Mouse (Mus musculus) intestine, postnatal 0 days (tissue): Measurements from ENCODE around the gene Sec22c. TPM values are rescaled to one million over a fixed set of nuclear protein-coding genes. Genes with fewer than 3 reads are reported as not detected.

Experiments
- ATAC-seq: fragments of 200-750 bp; cut with Nextera tagmentation; 2 replicates; pipeline ENCODE4 v1.8.0; 2017; ENCODE audit warnings: mild to moderate bottlenecking, moderate TSS enrichment, moderate library complexity
- H3K27ac ChIP-seq: fragments of 300-500 bp; sonication (generic); 2 replicates; pipeline ENCODE4 v1.5.1; 2014; ENCODE audit warnings: mild to moderate bottlenecking, low read depth, low read length, moderate library complexity
- H3K27me3 ChIP-seq: fragments of 300-500 bp; sonication (generic); replicated peaks from 2 replicates; pipeline ENCODE4 v1.6.1; 2014; ENCODE audit warnings: low read length, mixed read lengths; ENCODE audit not compliant: control insufficient read depth, insufficient read depth
- H3K36me3 ChIP-seq: fragments of 300-500 bp; sonication (generic); 2 replicates; pipeline ENCODE4 v1.6.1; 2014; ENCODE audit warnings: mild to moderate bottlenecking, moderate library complexity; ENCODE audit not compliant: control insufficient read depth, insufficient read depth
- H3K4me1 ChIP-seq: fragments of 300-500 bp; sonication (generic); replicated peaks from 2 replicates; pipeline ENCODE4 v1.6.1; 2014; ENCODE audit warnings: antibody characterized with exemption, low read length, mixed read lengths; ENCODE audit not compliant: control insufficient read depth, insufficient read depth
- H3K4me2 ChIP-seq: fragments of 300-500 bp; sonication (generic); replicated peaks from 2 replicates; pipeline ENCODE4 v1.6.1; 2014; ENCODE audit warnings: low read depth, mild to moderate bottlenecking, moderate library complexity
- H3K4me3 ChIP-seq: fragments of 300-500 bp; sonication (generic); 2 replicates; pipeline ENCODE4 v1.5.1; 2014; ENCODE audit warnings: low read depth, low read length
- H3K9ac ChIP-seq: fragments of 300-500 bp; sonication (generic); 2 replicates; pipeline ENCODE4 v1.6.1; 2014; ENCODE audit warnings: mild to moderate bottlenecking, low read depth, low read length
- H3K9me3 ChIP-seq: fragments of 300-500 bp; sonication (generic); 2 replicates; pipeline ENCODE4 v1.6.1; 2016; ENCODE audit warnings: mixed run types; ENCODE audit not compliant: control insufficient read depth
- CTCF ChIP-seq: sonication (generic); IDR thresholded peaks from 2 replicates; pipeline ENCODE4 v1.5.1; 2016; ENCODE audit warnings: low read depth, mild to moderate bottlenecking, control low read depth, antibody characterized with exemption, moderate library complexity
- WGBS: fragments of 180-500 bp; shearing (Covaris S2); extraction: QIAGEN DNeasy Blood & Tissue Kit; methylation state at CpG from one replicate; pipeline ENCODE4 v1.1.7; 2014; 5-methylcytosine and 5-hydroxymethylcytosine counted together
- polyA plus RNA-seq: library from polyadenylated mRNA; unstranded; fragments of >200 nt; fragmentation: Nextera tagmentation; extraction: Ambion mirVana; gene quantifications from 2 replicates; pipeline ENCODE4 v1.2.1, GENCODE M21; 2015

Sec22c gene
- polyA plus RNA-seq, 1 experiment from 2014 or later: 42.4 TPM

GRCm38 (mm10) chr9:121682037-121682680 is 23.1 kb downstream of the Sec22c start:
- H3K36me3 ChIP-seq: peaks cover 44% of the 10 kb centered on the region

GRCm38 (mm10) chr9:121681191-121681590 is 24.1 kb downstream of the Sec22c start:
- H3K4me2 ChIP-seq: no peak overlapping the region
- no peak for ATAC-seq
- no peak for TF ChIP-seq CTCF
- H3K4me3 ChIP-seq: no peak overlapping the region
- H3K4me1 ChIP-seq: no peaks in the 10 kb centered on the region
- H3K36me3 ChIP-seq: peaks cover 36% of the 10 kb centered on the region
- H3K27me3 ChIP-seq: no peaks in the 10 kb centered on the region
- H3K27ac ChIP-seq: no peak overlapping the region
- H3K9ac ChIP-seq: no peak overlapping the region
- 69% methylated on average over 8 of the region's 8 CpGs for WGBS
- no peaks in the 10 kb centered on the region for H3K9me3 ChIP-seq

More at GRCm38 (mm10) chr9:121682037-121682680, 23.1 kb downstream of the Sec22c start:
- no peak overlapping the region for H3K4me3 ChIP-seq
- WGBS: 79% methylated on average over 18 of the region's 18 CpGs
- no peak for TF ChIP-seq CTCF
- no peak overlapping the region for H3K4me2 ChIP-seq
- no peaks in the 10 kb centered on the region for H3K27me3 ChIP-seq
- ATAC-seq: no peak
- no peak overlapping the region for H3K27ac ChIP-seq
- no peaks in the 10 kb centered on the region for H3K9me3 ChIP-seq
- no peaks in the 10 kb centered on the region for H3K4me1 ChIP-seq
- H3K9ac ChIP-seq: no peak overlapping the region

GRCm38 (mm10) chr9:121679549-121679948 is 25.7 kb downstream of the Sec22c start:
- Histone ChIP-seq H3K36me3 (peaks cover 20% of the 10 kb centered on the region; the same call in 1 of the 2 replicates), H3K4me1 (no peaks in the 10 kb centered on the region), H3K4me2 (no peak overlapping the region), H3K9me3 (no peaks in the 10 kb centered on the region), H3K9ac (no peak overlapping the region), H3K4me3 (no peak overlapping the region), H3K27me3 (no peaks in the 10 kb centered on the region), H3K27ac (no peak overlapping the region)
- ATAC-seq: peak; percentile 69
- TF ChIP-seq CTCF: peak; percentile 91
- WGBS: 27% methylated on average over 6 of the region's 6 CpGs

GRCm38 (mm10) chr9:121677476-121677875 is 27.8 kb downstream of the Sec22c start:
- H3K4me1 ChIP-seq: no peaks in the 10 kb centered on the region
- no peak overlapping the region for H3K27ac ChIP-seq
- H3K36me3 ChIP-seq: peaks cover 9% of the 10 kb centered on the region; the same call in 1 of the 2 replicates
- no peak overlapping the region for H3K4me3 ChIP-seq
- no peak for TF ChIP-seq CTCF
- no peak overlapping the region for H3K4me2 ChIP-seq
- WGBS: 44% methylated on average over 8 of the region's 8 CpGs
- H3K27me3 ChIP-seq: no peaks in the 10 kb centered on the region
- no peaks in the 10 kb centered on the region for H3K9me3 ChIP-seq
- no peak overlapping the region for H3K9ac ChIP-seq
- ATAC-seq: no peak

- ATAC-seq: no peak
- no peak for TF ChIP-seq CTCF
- Histone ChIP-seq H3K27me3 (no peaks in the 10 kb centered on the region), H3K9me3 (no peaks in the 10 kb centered on the region), H3K9ac (no peak overlapping the region), H3K4me1 (no peaks in the 10 kb centered on the region), H3K27ac (no peak overlapping the region), H3K4me3 (no peak overlapping the region), H3K4me2 (no peak overlapping the region), H3K36me3 (peaks cover 6% of the 10 kb centered on the region; the same call in 1 of the 2 replicates)
- WGBS: 38% methylated on average over 4 of the region's 4 CpGs
Observed at GRCm38 (mm10) chr9:121677069-121677468, 28.2 kb downstream of the Sec22c start.

GRCm38 (mm10) chr9:121675556-121675955 is 29.7 kb downstream of the Sec22c start:
- Histone ChIP-seq H3K27me3 (no peaks in the 10 kb centered on the region), H3K4me1 (no peaks in the 10 kb centered on the region), H3K4me3 (no peak overlapping the region), H3K4me2 (no peak overlapping the region), H3K36me3 (no peaks in the 10 kb centered on the region), H3K27ac (no peak overlapping the region), H3K9me3 (no peaks in the 10 kb centered on the region), H3K9ac (no peak overlapping the region)
- TF ChIP-seq CTCF: no peak
- 85% methylated on average over 2 of the region's 2 CpGs for WGBS
- ATAC-seq: no peak

- no peak for ATAC-seq
- Histone ChIP-seq H3K4me1 (no peaks in the 10 kb centered on the region), H3K9ac (no peak overlapping the region), H3K4me3 (no peak overlapping the region), H3K27me3 (no peaks in the 10 kb centered on the region), H3K27ac (no peak overlapping the region), H3K36me3 (0 out of 2 replicates have a peak, but pooled peaks cover 1% of the 10 kb centered on the region), H3K9me3 (no peaks in the 10 kb centered on the region), H3K4me2 (no peak overlapping the region)
- TF ChIP-seq CTCF: no peak
- WGBS: 82% methylated on average over 9 of the region's 9 CpGs
Observed at GRCm38 (mm10) chr9:121675011-121675410, 30.3 kb downstream of the Sec22c start.
